Mouse (Mus musculus) bone marrow, adult 2 months (tissue): ENCODE data around the gene Gdpd1.

Experiments used
- CTCF ChIP-seq: fragments of 200-500 bp; IDR thresholded peaks from 2 replicates; pipeline ENCODE4 v1.5.1; 2011; ENCODE audit warnings: low read length, control low read depth; ENCODE audit not compliant: control insufficient read depth, insufficient read depth
- POLR2A ChIP-seq: fragments of 200-500 bp; IDR thresholded peaks from 2 replicates; pipeline ENCODE4 v1.6.1; 2011; ENCODE audit warnings: low read depth, mild to moderate bottlenecking, control low read depth, low read length, borderline replicate concordance; ENCODE audit not compliant: control insufficient read depth

- TF ChIP-seq CTCF (no peak), POLR2A (no peak)
These were observed 66.5 kb downstream of the Gdpd1 start for GRCm38 (mm10) chr11:87007371-87007770.
